Mouse (Mus musculus): ENCODE data around the gene Slc6a8.
A peak's percentile ranks its signal among the peaks of the same experiment; 100 is the strongest.

Gene Slc6a8

GRCm38 (mm10) chrX:73685629-73686028 lies 12.7 kb downstream of the Slc6a8 start:
- peak; percentile 65 to 84 for DNase-seq

GRCm38 (mm10) chrX:73690917-73691629 lies 18.1 kb downstream of the Slc6a8 start:
- peak; percentile 50 to 75 for DNase-seq

- no peak for DNase-seq
These were observed 27.5 kb downstream of the Slc6a8 start for GRCm38 (mm10) chrX:73700472-73700871.

- DNase-seq: peak; percentile 49 to 67
These were observed 42.6 kb downstream of the Slc6a8 start for GRCm38 (mm10) chrX:73715476-73716108.

GRCm38 (mm10) chrX:73716109-73716661 lies 43.2 kb downstream of the Slc6a8 start, which contains the start of the genes Bcap31 and Abcd1:
Gene Bcap31 (minus strand): TSS chrX:73716175.
Gene Abcd1 (plus strand): TSS chrX:73716597.
- peak; percentile 96 to 97 for DNase-seq

GRCm38 (mm10) chrX:73716709-73717545 lies 44.0 kb downstream of the Slc6a8 start:
- DNase-seq: no peak

- DNase-seq: peak in 1 of 2 experiments; percentile 22
These were observed 44.7 kb downstream of the Slc6a8 start for GRCm38 (mm10) chrX:73717667-73718066.

- DNase-seq: no peak
These were observed 45.3 kb downstream of the Slc6a8 start for GRCm38 (mm10) chrX:73718271-73718670.

- peak; percentile 40 to 69 for DNase-seq
These were observed 45.9 kb downstream of the Slc6a8 start for GRCm38 (mm10) chrX:73718686-73719362.

- no peak for DNase-seq
These were observed 58.0 kb downstream of the Slc6a8 start for GRCm38 (mm10) chrX:73730908-73731307.

Data from kidney, postnatal 36 days (tissue).